Mouse (Mus musculus) lung, embryonic 14.5 days (tissue): ENCODE measurements around the gene 4930556J24Rik. TPM values are rescaled to one million over a fixed set of nuclear protein-coding genes. Genes with fewer than 3 reads are reported as not detected.
"Not testable (repeated sequence)": the region's sequence is repeated elsewhere in the genome, so short reads cannot be mapped to it uniquely, and the experiment has no call there.

ENCODE experiments used
- ATAC-seq: fragments of 200-750 bp; cut with Nextera tagmentation; 2 replicates; pipeline ENCODE4 v1.8.0; 2017; ENCODE audit warnings: mild to moderate bottlenecking, moderate TSS enrichment, moderate library complexity; ENCODE audit not compliant: insufficient read depth
- DNase-seq: peaks from one replicate; pipeline ENCODE4 v3.0.0-alpha.2; 2015
- H3K27ac ChIP-seq: fragments of 300-500 bp; sonication (generic); 2 replicates; pipeline ENCODE4 v1.5.1; 2014; ENCODE audit warnings: low read depth, mild to moderate bottlenecking, moderate library complexity
- H3K27me3 ChIP-seq: fragments of 300-500 bp; sonication (generic); 2 replicates; pipeline ENCODE4 v1.6.1; 2014; ENCODE audit warnings: low read length, control low read depth; ENCODE audit not compliant: insufficient read depth
- H3K36me3 ChIP-seq: fragments of 300-500 bp; sonication (generic); 2 replicates; pipeline ENCODE4 v1.6.1; 2014; ENCODE audit warnings: control low read depth; ENCODE audit not compliant: insufficient read depth
- H3K4me1 ChIP-seq: fragments of 300-500 bp; sonication (generic); 2 replicates; pipeline ENCODE4 v1.6.1; 2014; ENCODE audit warnings: antibody characterized with exemption, control low read depth; ENCODE audit not compliant: insufficient read depth
- H3K4me2 ChIP-seq: fragments of 300-500 bp; sonication (generic); 2 replicates; pipeline ENCODE4 v1.6.1; 2014; ENCODE audit warnings: mild to moderate bottlenecking
- H3K4me3 ChIP-seq: fragments of 300-500 bp; sonication (generic); 2 replicates; pipeline ENCODE4 v1.5.1; 2014; ENCODE audit warnings: low read depth, low read length
- H3K9ac ChIP-seq: fragments of 300-500 bp; sonication (generic); 2 replicates; pipeline ENCODE4 v1.6.1; 2014
- H3K9me3 ChIP-seq: fragments of 300-500 bp; sonication (generic); 2 replicates; pipeline ENCODE4 v1.6.1; 2016; ENCODE audit warnings: low read depth, low read length, control low read depth
- CTCF ChIP-seq: IDR thresholded peaks from 2 replicates; pipeline ENCODE4 v1.5.1; 2016; ENCODE audit warnings: antibody characterized with exemption, low read depth
- WGBS: fragments of 180-500 bp; shearing (Covaris S2); extraction: QIAGEN DNeasy Blood & Tissue Kit; methylation state at CpG from one replicate; pipeline ENCODE4 v1.1.7; 2014; 5-methylcytosine and 5-hydroxymethylcytosine counted together
- polyA plus RNA-seq: library from polyadenylated mRNA; unstranded; fragments of >200 nt; fragmentation: Nextera tagmentation; extraction: Ambion mirVana; gene quantifications from 2 replicates; pipeline ENCODE4 v1.2.1, GENCODE M21; 2014

The 4930556J24Rik gene
- polyA plus RNA-seq, 1 experiment from 2014 or later = 0.16 TPM

DNA sequence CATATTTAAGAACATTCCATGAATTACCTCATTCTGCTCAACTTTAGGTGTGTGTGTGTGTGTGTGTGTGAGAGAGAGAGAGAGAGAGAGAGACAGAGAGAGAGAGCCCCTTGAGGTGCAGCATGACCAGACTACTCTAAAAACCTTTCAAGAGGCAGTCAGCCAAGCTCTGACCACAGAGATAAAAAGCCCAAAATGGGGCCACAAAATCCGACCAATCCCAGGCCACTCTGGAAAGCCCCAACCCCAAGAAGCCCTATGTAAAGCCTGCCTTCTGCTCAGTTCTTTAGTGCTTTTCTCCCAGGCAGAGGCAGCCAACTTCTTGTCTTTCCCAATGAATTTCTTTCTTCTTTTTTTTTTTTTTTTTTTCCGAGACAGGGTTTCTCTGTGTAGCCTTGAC is 15.7 kb downstream of the 4930556J24Rik start:
- H3K4me1 ChIP-seq = no peaks in the 10 kb centered on the region
- no peak for ATAC-seq
- no peak overlapping the region for H3K4me3 ChIP-seq
- H3K36me3 ChIP-seq = no peaks in the 10 kb centered on the region
- no peak for DNase-seq
- H3K9me3 ChIP-seq = no peaks in the 10 kb centered on the region
- no peaks in the 10 kb centered on the region for H3K27me3 ChIP-seq
- no peak overlapping the region for H3K9ac ChIP-seq
- no peak for TF ChIP-seq CTCF
- H3K4me2 ChIP-seq = no peak overlapping the region
- no peak overlapping the region for H3K27ac ChIP-seq
- 24% methylated on average over 1 of the region's 2 CpGs for WGBS

GRCm38 (mm10) chr11:3955371-3955770 is 21.2 kb downstream of the 4930556J24Rik start:
- H3K36me3 ChIP-seq, ATAC-seq, H3K27me3 ChIP-seq, H3K4me3 ChIP-seq, H3K4me2 ChIP-seq, H3K4me1 ChIP-seq, H3K9me3 ChIP-seq, H3K9ac ChIP-seq, DNase-seq, H3K27ac ChIP-seq: not testable (repeated sequence)
- WGBS = 71% methylated on average over 4 of the region's 4 CpGs

DNA sequence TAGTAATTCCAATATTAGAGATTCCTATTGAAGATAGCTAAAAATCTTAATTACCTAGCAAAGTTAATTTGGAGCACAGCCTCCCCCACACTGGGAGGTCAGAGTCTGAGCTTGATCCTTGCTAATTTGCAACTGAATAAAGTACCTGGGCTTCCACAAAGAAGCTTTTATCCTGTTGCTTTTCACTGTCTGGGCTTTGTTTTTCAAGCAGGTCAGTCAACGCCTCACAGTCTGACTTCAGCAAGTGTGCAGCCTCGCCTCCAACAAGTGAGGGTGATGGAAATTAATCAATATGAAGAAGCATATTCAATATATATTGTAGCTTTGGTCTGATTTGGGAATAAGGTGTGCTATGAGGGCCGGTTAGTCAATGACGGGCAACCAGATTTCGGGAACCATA is 21.7 kb downstream of the 4930556J24Rik start:
- H3K27me3 ChIP-seq, H3K27ac ChIP-seq, H3K4me2 ChIP-seq, DNase-seq, H3K9me3 ChIP-seq, H3K9ac ChIP-seq, H3K4me3 ChIP-seq, H3K36me3 ChIP-seq, H3K4me1 ChIP-seq, ATAC-seq: not testable (repeated sequence)
- WGBS = 84% methylated on average over 5 of the region's 5 CpGs

DNA sequence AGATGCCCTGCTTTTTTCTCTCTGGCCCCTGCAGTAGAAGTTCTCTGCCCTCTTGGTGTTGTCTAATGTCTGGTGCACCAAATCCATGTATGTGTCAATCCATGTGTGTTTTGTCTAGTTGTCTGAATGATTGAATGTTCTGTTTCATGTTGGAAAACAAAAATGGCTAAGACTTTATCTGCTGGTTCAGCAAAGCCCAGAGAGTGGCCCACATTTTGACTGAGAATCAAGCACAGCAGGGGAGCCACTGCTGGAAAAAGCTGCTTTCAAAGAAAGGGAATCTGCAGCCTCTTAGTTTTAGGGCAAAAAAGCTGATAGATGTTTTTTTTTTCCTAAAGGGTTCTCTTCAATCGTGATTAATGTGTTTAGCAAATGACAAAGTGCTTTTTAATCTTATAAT is 30.2 kb downstream of the 4930556J24Rik start:
- H3K4me1 ChIP-seq = no peaks in the 10 kb centered on the region
- H3K4me2 ChIP-seq = no peak overlapping the region
- no peak overlapping the region for H3K4me3 ChIP-seq
- TF ChIP-seq CTCF = no peak
- no peak overlapping the region for H3K27ac ChIP-seq
- no peaks in the 10 kb centered on the region for H3K36me3 ChIP-seq
- H3K9me3 ChIP-seq = no peaks in the 10 kb centered on the region
- ATAC-seq (no peak), DNase-seq (no peak)
- 23% methylated on average over 1 of the region's 1 CpGs for WGBS
- H3K27me3 ChIP-seq = no peaks in the 10 kb centered on the region
- H3K9ac ChIP-seq = no peak overlapping the region

- no peak overlapping the region for H3K27ac ChIP-seq
- no peaks in the 10 kb centered on the region for H3K9me3 ChIP-seq
- no peak overlapping the region for H3K4me3 ChIP-seq
- H3K27me3 ChIP-seq = no peaks in the 10 kb centered on the region
- H3K4me1 ChIP-seq = no peaks in the 10 kb centered on the region
- DNase-seq (no peak), ATAC-seq (no peak)
- no peak overlapping the region for H3K4me2 ChIP-seq
- no peaks in the 10 kb centered on the region for H3K36me3 ChIP-seq
- no peak overlapping the region for H3K9ac ChIP-seq
- no peak for TF ChIP-seq CTCF
- WGBS = 82% methylated on average over 7 of the region's 7 CpGs
Measured at GRCm38 (mm10) chr11:3941371-3941770, 35.2 kb downstream of the 4930556J24Rik start.

- Histone ChIP-seq H3K27me3 (no peaks in the 10 kb centered on the region), H3K4me3 (no peak overlapping the region), H3K4me2 (no peak overlapping the region), H3K4me1 (no peaks in the 10 kb centered on the region), H3K9me3 (no peaks in the 10 kb centered on the region), H3K27ac (no peak overlapping the region), H3K36me3 (no peaks in the 10 kb centered on the region), H3K9ac (no peak overlapping the region)
- DNase-seq (no peak), ATAC-seq (no peak)
- WGBS = 68% methylated on average over 13 of the region's 13 CpGs
- no peak for TF ChIP-seq CTCF
Measured at GRCm38 (mm10) chr11:3937321-3937874, 39.2 kb downstream of the 4930556J24Rik start.

DNA sequence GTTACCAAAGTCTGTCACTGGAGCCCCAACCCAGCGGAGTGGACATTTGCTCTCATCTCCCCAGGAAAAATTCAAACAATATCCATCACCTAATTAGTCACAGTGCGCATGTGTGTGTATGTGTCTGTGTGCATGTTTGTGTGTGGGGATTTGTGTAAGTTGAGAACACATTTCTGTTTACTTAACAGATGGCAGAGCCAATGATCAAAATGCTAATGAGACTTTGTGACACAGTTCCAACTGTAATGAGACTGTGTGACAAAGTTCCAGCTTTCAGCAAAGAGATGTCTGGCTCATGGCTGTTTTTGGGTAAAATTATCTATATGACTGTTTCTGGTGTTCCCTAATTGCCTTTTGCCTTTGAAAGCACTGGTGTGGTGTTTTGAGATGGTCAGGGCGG is 40.3 kb downstream of the 4930556J24Rik start:
- WGBS = 66% methylated on average over 3 of the region's 3 CpGs
- Histone ChIP-seq H3K36me3 (no peaks in the 10 kb centered on the region), H3K9me3 (no peaks in the 10 kb centered on the region), H3K4me2 (no peak overlapping the region), H3K27me3 (no peaks in the 10 kb centered on the region), H3K4me3 (no peak overlapping the region), H3K4me1 (no peaks in the 10 kb centered on the region), H3K27ac (no peak overlapping the region), H3K9ac (no peak overlapping the region)
- DNase-seq (no peak), ATAC-seq (no peak)
- TF ChIP-seq CTCF = no peak

DNA sequence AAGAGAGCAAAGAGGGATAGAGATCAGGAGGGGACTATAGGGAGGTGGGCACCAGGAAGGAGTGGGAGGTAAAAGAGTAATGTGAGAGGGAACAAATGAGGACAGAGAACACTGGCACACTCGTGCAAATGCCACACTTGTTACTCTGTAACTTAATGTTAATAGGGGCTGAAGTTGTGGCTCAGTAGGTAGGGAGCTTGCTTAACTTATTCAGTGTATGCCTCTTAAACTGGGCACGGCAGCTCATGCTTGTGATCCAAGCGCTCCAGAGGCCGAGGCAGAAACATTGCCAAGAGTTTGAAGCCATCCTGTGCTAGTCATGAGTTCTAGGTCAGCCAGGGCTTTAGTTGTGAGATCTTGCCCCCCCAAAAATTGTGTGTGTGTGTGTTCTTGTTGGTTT is 41.4 kb downstream of the 4930556J24Rik start:
- Histone ChIP-seq H3K4me2 (no peak overlapping the region), H3K9ac (no peak overlapping the region), H3K9me3 (no peaks in the 10 kb centered on the region), H3K4me1 (no peaks in the 10 kb centered on the region), H3K4me3 (no peak overlapping the region), H3K27ac (no peak overlapping the region), H3K27me3 (no peaks in the 10 kb centered on the region), H3K36me3 (no peaks in the 10 kb centered on the region)
- TF ChIP-seq CTCF = no peak
- ATAC-seq (no peak), DNase-seq (no peak)
- WGBS = 73% methylated on average over 4 of the region's 4 CpGs
